Comparison of ENCODE assay signal across 22 mouse cellular contexts in genomic region chr11:11565146-11565820, GRCm38 (mm10).
DNase-seq lines count a peak whose midpoint lies in the region; TF ChIP-seq lines count a peak whose summit lies in the region.
"Had no signal": no experiment of that assay in that cellular context is flagged by ENCODE, and none has a peak within 500 bp of the region (broad histone marks: within the 10 kb centered on the region; RNA-seq: fewer than 3 reads in every experiment).

No protein-coding gene starts in this region.

- no peak for TF ChIP-seq POLR2A in spleen, adult 2 months (IDR thresholded peaks at IDR 0.05; ENCODE audit: low read depth, low read length)
- TF ChIP-seq POLR2A in thymus, adult 2 months (IDR thresholded peaks at IDR 0.05; ENCODE audit: control insufficient read depth, extremely low read depth, insufficient read depth, low read length, poor library complexity), result no peak

- H3K36me3 ChIP-seq in spleen, adult 2 months (ENCODE audit: control insufficient read depth, insufficient read depth, low read length), result no peaks in the 10 kb centered on the region; the same call in 1 of the 2 replicates
- no peaks in the 10 kb centered on the region for H3K36me3 ChIP-seq in thymus, adult 2 months (ENCODE audit: control insufficient read depth, insufficient read depth, low read length)
- H3K36me3 ChIP-seq: embryonic facial prominence, embryonic 10.5 days; forebrain, embryonic 10.5 days; heart, embryonic 10.5 days; hindbrain, embryonic 12.5 days; midbrain, embryonic 15.5 days; neural tube, embryonic 13.5 days had no signal

- peak; percentile 81 for DNase-seq in heart, adult 11 months
- no peak for DNase-seq in heart, adult 8-10 months (ENCODE audit: low spot score)
- no peak for DNase-seq in spleen, adult 2 months (ENCODE audit: low read depth in 1 of 2, low spot score in 2 of 2)
- no peak for DNase-seq in spleen, adult 12 weeks (ENCODE audit: low spot score)
- DNase-seq in thymus, adult 2 months, result peak; percentile 43
- DNase-seq in yolk sac, embryonic 10.5 days (ENCODE audit: low spot score), result no peak
- DNase-seq in right cerebral cortex, postnatal 14 days, result no peak
- DNase-seq in left cerebral cortex, adult 2 months (ENCODE audit: extremely low spot score in 1 of 2, low spot score in 2 of 2), result no peak
- DNase-seq: adrenal gland, postnatal 36 days; cerebellum, adult 11-12 months; gastrocnemius, adult 2 months; heart, postnatal 10 days; kidney, postnatal 36 days; lung, adult 2 months; lung, postnatal 36 days; retina, postnatal 1 day had no signal

- 54% methylated on average over 6 of the region's 6 CpGs for WGBS in spleen, adult 2 months
- WGBS in thymus, adult 2 months, result 12% methylated on average over 6 of the region's 6 CpGs

- H3K27ac ChIP-seq in spleen, adult 2 months (ENCODE audit: insufficient read depth, low read length), result peak overlapping the region; percentile 69
- H3K27ac ChIP-seq in thymus, adult 2 months (ENCODE audit: control insufficient read depth, insufficient read depth, low read length), result peak overlapping the region; percentile 95
- H3K27ac ChIP-seq in left cerebral cortex, adult 2 months, result no peak overlapping the region
- H3K27ac ChIP-seq: embryonic facial prominence, embryonic 10.5 days; forebrain, embryonic 10.5 days; gastrocnemius, adult 2 months; heart, embryonic 10.5 days; hindbrain, embryonic 12.5 days; midbrain, embryonic 15.5 days; neural tube, embryonic 13.5 days had no signal

- no peaks in the 10 kb centered on the region for H3K27me3 ChIP-seq in spleen, adult 2 months (ENCODE audit: control insufficient read depth, insufficient read depth, low read length)
- H3K27me3 ChIP-seq in thymus, adult 2 months (ENCODE audit: control insufficient read depth, insufficient read depth, low read length), result no peaks in the 10 kb centered on the region
- H3K27me3 ChIP-seq: hindbrain, embryonic 12.5 days; midbrain, embryonic 15.5 days; neural tube, embryonic 13.5 days had no signal

- intact Hi-C loops in left cerebral cortex, adult 2 months (cut with DNase I), result no loop called here

- H3K4me3 ChIP-seq in spleen, adult 2 months (ENCODE audit: extremely low read depth, insufficient read depth, insufficient read length), result no peak overlapping the region
- H3K4me3 ChIP-seq in thymus, adult 2 months (ENCODE audit: control insufficient read depth, insufficient read depth, low read length), result no peak overlapping the region
- no peak overlapping the region for H3K4me3 ChIP-seq in left cerebral cortex, adult 2 months
- H3K4me3 ChIP-seq: embryonic facial prominence, embryonic 10.5 days; forebrain, embryonic 10.5 days; gastrocnemius, adult 2 months; heart, embryonic 10.5 days; hindbrain, embryonic 12.5 days; midbrain, embryonic 15.5 days; neural tube, embryonic 13.5 days had no signal

- H3K4me1 ChIP-seq in spleen, adult 2 months (ENCODE audit: control insufficient read depth, insufficient read depth, insufficient read length), result peaks cover 37% of the 10 kb centered on the region
- H3K4me1 ChIP-seq in thymus, adult 2 months (replicated peaks; ENCODE audit: control insufficient read depth, insufficient read depth, low read length), result peaks cover 54% of the 10 kb centered on the region
- H3K4me1 ChIP-seq: forebrain, embryonic 10.5 days; heart, embryonic 10.5 days; hindbrain, embryonic 12.5 days; midbrain, embryonic 15.5 days; neural tube, embryonic 13.5 days had no signal

- no peak for TF ChIP-seq CTCF in spleen, adult 2 months (IDR thresholded peaks at IDR 0.05; ENCODE audit: extremely low read depth, insufficient read depth, insufficient read length, insufficient replicate concordance)
- TF ChIP-seq CTCF in thymus, adult 2 months (IDR thresholded peaks at IDR 0.05; ENCODE audit: borderline replicate concordance, control insufficient read depth, extremely low read depth, insufficient read depth, low read length, poor library complexity), result no peak
- no peak for TF ChIP-seq CTCF in left cerebral cortex, adult 2 months (IDR thresholded peaks at IDR 0.05)

Comparison
In these comparisons a context has a peak if more than half of its experiments do, and no peak if none do; other contexts are left out.
1. DNase-seq: peak in heart, adult 11 months (single experiment) and thymus, adult 2 months (single experiment); none in heart, adult 8-10 months (single experiment), spleen, adult 2 months (0 of 2), spleen, adult 12 weeks (single experiment), yolk sac, embryonic 10.5 days (single experiment), right cerebral cortex, postnatal 14 days (single experiment) and left cerebral cortex, adult 2 months (0 of 2).